ENCODE assay signal across 13 mouse cellular contexts in the genomic region with DNA sequence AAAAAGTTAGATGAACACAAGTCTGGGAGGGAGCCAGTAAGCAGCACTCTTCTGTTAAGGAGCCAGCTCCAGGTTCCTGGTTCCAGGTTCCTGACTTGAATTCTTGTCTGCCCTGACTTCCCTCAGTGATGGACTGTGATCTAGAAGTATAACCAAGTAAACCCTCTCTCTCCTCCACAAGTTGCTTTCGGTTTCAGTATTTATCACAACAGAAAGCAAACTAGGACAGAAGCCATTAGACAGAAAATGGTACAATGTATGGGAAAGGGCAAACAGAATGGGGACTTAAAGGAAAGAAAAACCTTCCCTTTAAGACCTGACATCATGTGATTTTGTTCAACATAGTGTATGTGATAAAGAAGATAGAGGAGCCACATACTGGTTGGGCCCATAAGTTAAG.
"Had no signal": no experiment of that assay in that cellular context is flagged by ENCODE, and none has a peak within 500 bp of the region (broad histone marks: within the 10 kb centered on the region; RNA-seq: fewer than 3 reads in every experiment).

No protein-coding gene starts in this region.

- DNase-seq: kidney, adult 2 months; kidney, postnatal 4 days; layer of hippocampus, postnatal 36 days; liver, embryonic 13.5 days; lung, adult 2 months; lung, postnatal 14 days; lung, postnatal 4 days; midbrain, embryonic 14.5 days; right cerebral cortex, adult 18-20 months; right cerebral cortex, postnatal 14 days; right cerebral cortex, postnatal 4 days; thymus, adult 18-20 months; thymus, postnatal 36 days had no signal
